Mouse (Mus musculus) lung, adult 2 months (tissue): ENCODE results near the gene Pacrg.

Source experiments
- CTCF ChIP-seq: fragments of 200-500 bp; IDR thresholded peaks from 2 replicates; pipeline ENCODE4 v1.5.1; 2011; ENCODE audit warnings: mild to moderate bottlenecking, low read length, control low read depth; ENCODE audit not compliant: insufficient read depth
- POLR2A ChIP-seq: fragments of 200-500 bp; IDR thresholded peaks from 2 replicates; pipeline ENCODE4 v1.6.1; 2011; ENCODE audit warnings: low read depth, mild to moderate bottlenecking, control low read depth, low read length, borderline replicate concordance; ENCODE audit errors: extremely low read depth

GRCm38 (mm10) chr17:10508088-10508487 is 332.0 kb downstream of the Pacrg start:
- TF ChIP-seq POLR2A: no peak
- TF ChIP-seq CTCF: no peak
